ENCODE assay signal across 8 mouse cellular contexts in the genomic region with DNA sequence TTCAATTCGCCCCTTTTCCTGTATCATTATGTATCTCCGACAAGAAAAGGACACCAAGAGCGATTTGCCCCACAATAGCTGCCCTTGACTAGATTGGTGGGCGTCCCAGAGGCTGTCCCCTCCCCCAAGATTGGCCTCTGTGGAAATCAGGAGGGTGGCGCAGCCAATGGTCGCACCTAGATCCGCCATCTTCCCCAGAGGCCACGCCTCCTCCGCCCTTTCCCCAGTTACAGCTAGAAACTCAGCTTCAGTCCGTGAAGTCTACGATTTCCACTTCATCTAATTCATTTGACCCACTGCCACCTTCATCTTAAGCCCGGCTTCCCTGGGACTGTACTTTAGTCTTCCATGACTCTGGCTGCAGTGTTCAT. TPM values are rescaled to one million over a fixed set of nuclear protein-coding genes. Genes with fewer than 3 reads are reported as not detected.
A peak's percentile ranks its signal among the peaks of the same experiment; 100 is the strongest.
DNase-seq lines count a peak whose midpoint lies in the region; ATAC-seq lines count a peak whose summit lies in the region.

No protein-coding gene starts in this region.

- H3K27ac ChIP-seq in hindbrain, embryonic 15.5 days (replicated peaks) = peak overlapping the region; percentile 64
- H3K27ac ChIP-seq in liver, embryonic 15.5 days (replicated peaks) = peak overlapping the region; percentile 26; the same call in 1 of the 2 replicates
- no peak overlapping the region for H3K27ac ChIP-seq in neural tube, embryonic 12.5 days

- peak overlapping the region; percentile 52 for H3K4me2 ChIP-seq in hindbrain, embryonic 15.5 days
- H3K4me2 ChIP-seq in liver, embryonic 15.5 days = peak overlapping the region; percentile 68
- H3K4me2 ChIP-seq in neural tube, embryonic 12.5 days (replicated peaks) = peak overlapping the region; percentile 53

- peak overlapping the region; percentile 26 for H3K4me3 ChIP-seq in hindbrain, embryonic 15.5 days
- peak overlapping the region; percentile 43 for H3K4me3 ChIP-seq in liver, embryonic 15.5 days (replicated peaks)
- H3K4me3 ChIP-seq in neural tube, embryonic 12.5 days = no peak overlapping the region

- peak; percentile 75 for ATAC-seq in hindbrain, embryonic 15.5 days (ENCODE audit: low FRiP score, low read depth)
- ATAC-seq in liver, embryonic 15.5 days (ENCODE audit: insufficient read depth) = no peak
- ATAC-seq in neural tube, embryonic 12.5 days (ENCODE audit: low FRiP score, low read depth) = 0 out of 2 replicates have a peak, but pooled peaks have one; percentile 37

- H3K27me3 ChIP-seq in hindbrain, embryonic 15.5 days = no peaks in the 10 kb centered on the region
- no peaks in the 10 kb centered on the region for H3K27me3 ChIP-seq in liver, embryonic 15.5 days
- H3K27me3 ChIP-seq in neural tube, embryonic 12.5 days (replicated peaks) = no peaks in the 10 kb centered on the region

- H3K9me3 ChIP-seq in hindbrain, embryonic 15.5 days = no peaks in the 10 kb centered on the region
- H3K9me3 ChIP-seq in liver, embryonic 15.5 days (replicated peaks) = no peaks in the 10 kb centered on the region
- H3K9me3 ChIP-seq in neural tube, embryonic 12.5 days = no peaks in the 10 kb centered on the region

- H3K9ac ChIP-seq in hindbrain, embryonic 15.5 days = 0 out of 2 replicates have a peak overlapping the region, but pooled peaks have one; percentile 6
- 0 out of 2 replicates have a peak overlapping the region, but pooled peaks have one; percentile 18 for H3K9ac ChIP-seq in liver, embryonic 15.5 days
- H3K9ac ChIP-seq in neural tube, embryonic 12.5 days = no peak overlapping the region

- H3K36me3 ChIP-seq in hindbrain, embryonic 15.5 days = no peaks in the 10 kb centered on the region
- H3K36me3 ChIP-seq in liver, embryonic 15.5 days (replicated peaks) = no peaks in the 10 kb centered on the region
- no peaks in the 10 kb centered on the region for H3K36me3 ChIP-seq in neural tube, embryonic 12.5 days

- peaks cover 4% of the 10 kb centered on the region; the same call in 1 of the 2 replicates for H3K4me1 ChIP-seq in hindbrain, embryonic 15.5 days (replicated peaks)
- peaks cover 40% of the 10 kb centered on the region for H3K4me1 ChIP-seq in liver, embryonic 15.5 days (replicated peaks)
- no peaks in the 10 kb centered on the region for H3K4me1 ChIP-seq in neural tube, embryonic 12.5 days

- 7% methylated on average over 12 of the region's 12 CpGs for WGBS in hindbrain, embryonic 15.5 days
- 1% methylated on average over 12 of the region's 12 CpGs for WGBS in liver, embryonic 15.5 days (ENCODE audit: insufficient replicate concordance)
- 1% methylated on average over 12 of the region's 12 CpGs for WGBS in neural tube, embryonic 12.5 days

- DNase-seq in adrenal gland, postnatal 10 days = peak; percentile 57
- no peak for DNase-seq in adrenal gland, adult 18-20 months (ENCODE audit: low spot score in 2 of 2)
- peak; percentile 65 for DNase-seq in CD4-positive helper T cell, adult 2 months (ENCODE audit: low read depth, low spot score)
- peak; percentile 51 for DNase-seq in embryo, embryonic 11.5 days (ENCODE audit: low read depth, low spot score)
- no peak for DNase-seq in frontal cortex, postnatal 14 days (ENCODE audit: low spot score in 2 of 2)

RNA-seq across cellular contexts. Expression of a gene that starts 14.0 kb away (rescaled TPM):
- 100 to 1,000 TPM; 330 to 403 TPM for total RNA-seq in adrenal gland, postnatal 10 days (2021)
- 100 to 1,000 TPM; 374 to 415 TPM for total RNA-seq in adrenal gland, adult 18-20 months (2021)
- 368 and 369 TPM in 2 replicates for polyA plus RNA-seq in hindbrain, embryonic 15.5 days (2015; fragmentation: Nextera tagmentation; extraction: Ambion mirVana)
- 119 TPM in 2 replicates for polyA plus RNA-seq in liver, embryonic 15.5 days (2015; fragmentation: Nextera tagmentation; extraction: Ambion mirVana)
- polyA plus RNA-seq in neural tube, embryonic 12.5 days (2016; fragmentation: Nextera tagmentation; extraction: Ambion mirVana) = 221 and 251 TPM in 2 replicates

RNA-seq across cellular contexts. Expression of a gene that starts 49.6 kb away (rescaled TPM):
- total RNA-seq in adrenal gland, postnatal 10 days (2021) = 100 to 1,000 TPM; 137 to 139 TPM
- total RNA-seq in adrenal gland, adult 18-20 months (2021) = 100 to 1,000 TPM; 124 to 164 TPM
- polyA plus RNA-seq in hindbrain, embryonic 15.5 days (2015; fragmentation: Nextera tagmentation; extraction: Ambion mirVana) = 129 and 136 TPM in 2 replicates
- 55.4 and 58.7 TPM in 2 replicates for polyA plus RNA-seq in liver, embryonic 15.5 days (2015; fragmentation: Nextera tagmentation; extraction: Ambion mirVana)
- polyA plus RNA-seq in neural tube, embryonic 12.5 days (2016; fragmentation: Nextera tagmentation; extraction: Ambion mirVana) = 151 and 153 TPM in 2 replicates

Comparison
In these comparisons a context has a peak if more than half of its experiments do, and no peak if none do; other contexts are left out.
1. DNase-seq: peak in adrenal gland, postnatal 10 days (single experiment), CD4-positive helper T cell, adult 2 months (single experiment) and embryo, embryonic 11.5 days (single experiment); none in adrenal gland, adult 18-20 months (0 of 2) and frontal cortex, postnatal 14 days (0 of 2).
2. Peak in every context shown above with its lines, with median percentiles within 50 percentile points of each other: H3K4me2 ChIP-seq.